Mouse (Mus musculus): ENCODE data around the gene Tcf7l1.
A peak's percentile ranks its signal among the peaks of the same experiment; 100 is the strongest.

Tcf7l1 gene

DNA sequence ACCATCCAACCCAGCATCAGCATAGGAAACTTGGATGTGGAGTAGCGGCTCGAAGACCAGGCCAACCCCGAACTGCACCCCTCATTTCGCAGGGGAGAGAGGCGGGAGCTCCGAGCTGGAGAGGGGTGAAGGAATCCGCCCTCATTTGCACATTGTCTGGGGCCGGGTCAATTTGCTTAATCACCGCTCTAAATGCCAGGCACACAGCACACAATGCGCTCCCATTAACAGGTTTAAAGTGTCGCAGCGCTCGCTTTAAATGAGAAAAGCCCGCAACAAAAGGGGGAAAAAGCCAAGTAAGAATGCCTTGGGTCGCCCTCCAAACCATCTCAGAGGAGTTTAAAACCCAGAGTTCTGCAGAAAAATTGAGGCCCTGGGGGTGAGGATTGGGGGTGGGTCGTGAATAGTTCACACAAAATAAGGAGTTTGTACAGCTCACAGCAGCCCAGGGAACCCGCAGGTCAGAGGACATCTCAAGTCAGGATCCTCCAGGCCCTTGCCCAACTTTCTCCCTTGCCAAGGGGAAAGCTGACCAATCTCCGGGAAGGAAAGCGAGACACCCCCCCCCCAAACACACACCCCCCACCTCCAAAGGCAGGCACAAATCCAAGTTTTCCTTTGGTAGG is 1.6 kb downstream of the Tcf7l1 start:
- no peak for DNase-seq (ENCODE audit: low spot score)

DNA sequence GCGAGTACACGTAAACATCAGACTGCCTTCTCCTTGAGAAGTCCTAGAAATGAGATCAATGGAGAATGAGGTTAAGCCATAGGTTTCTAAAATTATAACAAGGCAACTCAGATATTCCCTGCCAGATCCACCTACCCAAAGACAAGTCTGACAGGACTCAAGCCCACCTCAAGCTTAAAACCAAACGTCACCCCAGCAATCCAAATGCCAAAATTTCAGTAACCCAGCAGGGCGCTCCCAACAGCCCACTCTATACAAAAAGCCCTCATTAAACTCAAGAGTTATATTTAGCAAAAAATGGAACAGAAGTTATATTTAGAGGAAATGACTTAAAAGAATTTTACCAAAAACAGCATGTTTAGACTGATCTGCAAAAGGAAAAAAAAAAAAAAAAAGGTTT is 5.3 kb downstream of the Tcf7l1 start:
- DNase-seq (ENCODE audit: low spot score): no peak

DNA sequence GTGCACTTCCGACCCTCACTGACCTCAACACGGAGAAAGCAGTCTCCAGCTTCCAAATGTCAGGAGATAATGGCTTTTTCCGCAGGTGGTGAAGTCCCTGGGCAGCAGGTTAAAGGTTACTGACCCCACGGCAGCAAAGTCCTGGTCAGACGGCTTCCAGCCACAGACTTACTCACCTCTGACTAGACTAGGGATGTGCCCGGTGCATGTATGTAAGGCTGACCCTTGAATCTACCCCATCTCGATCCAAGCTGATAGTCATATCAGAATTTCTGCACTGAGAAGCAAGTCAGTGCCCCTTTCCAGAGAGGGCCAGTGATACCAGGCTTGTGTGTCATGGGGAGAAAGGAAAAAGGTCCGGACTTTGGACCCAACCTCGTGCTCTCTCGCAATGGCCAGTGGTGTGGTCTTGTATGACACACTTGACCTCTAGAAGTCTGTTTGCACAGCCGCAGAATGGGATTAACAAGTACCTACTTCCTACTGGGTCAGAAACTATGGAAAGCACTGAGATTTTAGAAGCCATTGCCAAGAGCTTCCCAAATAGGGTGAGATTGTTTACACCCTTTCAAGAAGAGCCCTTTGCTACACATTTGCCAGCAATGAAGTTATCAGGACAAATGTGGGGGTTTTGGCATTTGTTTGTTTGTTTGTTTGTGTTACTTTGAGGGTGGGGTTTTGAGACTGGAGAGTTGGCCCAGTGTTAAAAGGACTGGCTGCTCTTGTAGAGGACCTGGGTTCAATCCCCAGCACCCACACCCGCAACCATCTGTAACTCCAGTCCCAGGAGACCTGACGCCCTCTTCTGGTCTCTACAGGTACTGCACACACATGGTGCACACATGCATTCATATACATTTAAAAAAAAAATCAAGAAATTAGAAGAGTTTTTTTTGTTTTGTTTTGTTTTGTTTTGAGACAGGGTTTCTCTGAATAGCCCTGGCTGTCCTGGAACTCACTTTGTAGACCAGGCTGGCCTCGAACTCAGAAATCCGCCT is 10.0 kb downstream of the Tcf7l1 start:
- no peak for DNase-seq (ENCODE audit: low spot score)

DNA sequence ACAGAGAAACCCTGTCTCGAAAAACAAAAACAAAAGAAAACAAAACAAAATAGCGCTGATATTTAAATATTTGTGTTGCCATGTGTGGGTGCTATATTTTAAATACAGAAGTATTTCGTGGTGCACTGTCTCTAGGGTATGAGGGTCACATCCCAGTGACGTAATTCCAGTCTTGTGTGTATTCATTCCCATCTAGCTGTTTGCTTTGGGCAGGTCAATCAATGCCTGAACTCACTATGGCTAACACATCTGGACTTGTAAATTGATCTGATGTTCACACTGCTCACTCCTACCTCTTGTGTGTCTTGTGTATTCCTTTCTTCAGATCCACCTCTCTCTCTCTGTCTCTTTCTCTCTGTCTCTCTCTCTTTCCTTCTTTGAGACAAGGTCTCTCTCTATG is 11.8 kb downstream of the Tcf7l1 start:
- no peak for DNase-seq (ENCODE audit: low spot score)

DNA sequence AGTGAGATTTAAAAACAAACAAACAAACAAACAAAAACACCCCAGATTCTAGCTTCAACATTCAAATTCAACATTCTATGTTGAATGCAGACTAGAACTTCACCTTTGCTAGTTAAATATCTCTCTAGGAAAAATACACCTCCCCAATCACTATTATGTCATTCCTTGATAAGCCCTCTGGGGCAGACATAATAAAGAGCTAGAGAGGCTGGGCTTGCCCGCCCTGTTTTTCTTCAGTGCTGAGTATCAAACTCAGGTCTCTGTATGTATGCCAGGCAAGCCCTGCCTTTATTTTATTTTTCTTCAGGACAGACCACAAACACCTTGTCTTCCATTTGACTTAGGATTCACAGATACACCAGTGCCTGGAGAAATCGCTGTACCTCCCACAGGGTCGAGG is 14.8 kb downstream of the Tcf7l1 start:
- no peak for DNase-seq (ENCODE audit: low spot score)

DNA sequence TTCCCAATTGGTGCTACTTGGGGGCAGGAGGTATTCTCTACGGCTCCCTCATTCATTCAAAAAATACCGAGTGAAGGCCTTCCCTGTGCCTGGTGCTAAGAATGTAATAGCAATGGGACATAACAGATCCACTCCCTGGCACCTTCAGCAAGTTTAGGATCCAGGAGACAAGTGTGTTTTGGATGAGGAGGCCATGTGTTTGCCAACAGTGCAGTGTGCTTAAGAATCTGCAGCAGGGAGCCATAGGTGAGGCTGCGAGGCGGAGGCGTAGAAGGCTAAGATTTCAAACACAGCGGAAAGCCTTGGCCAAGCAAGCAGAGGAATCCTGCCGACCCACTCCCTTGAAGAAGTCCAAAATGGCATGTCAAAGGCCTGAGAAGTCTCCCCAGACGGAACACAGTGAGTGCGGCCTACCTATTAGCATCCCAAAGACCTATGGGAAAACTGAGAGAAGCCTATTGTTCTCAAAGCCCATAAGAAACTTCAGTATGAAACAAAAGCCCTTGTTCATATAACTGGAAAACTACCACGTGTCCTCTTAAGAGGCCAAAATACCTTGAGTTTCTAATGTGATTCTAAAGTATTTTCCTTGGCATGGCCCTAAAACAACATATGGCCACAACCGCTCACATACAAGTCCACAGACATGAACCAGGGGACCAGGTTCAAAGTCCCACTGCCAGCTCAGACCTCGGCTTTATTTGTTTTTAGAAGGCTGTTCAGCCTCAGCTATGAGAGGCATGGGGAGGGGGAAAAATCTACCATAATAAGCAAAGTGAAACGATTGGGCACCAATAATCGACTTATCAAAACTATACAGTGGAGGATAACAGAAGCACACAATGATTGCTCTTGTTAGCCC is 18.9 kb downstream of the Tcf7l1 start:
- DNase-seq (ENCODE audit: low spot score): no peak

DNA sequence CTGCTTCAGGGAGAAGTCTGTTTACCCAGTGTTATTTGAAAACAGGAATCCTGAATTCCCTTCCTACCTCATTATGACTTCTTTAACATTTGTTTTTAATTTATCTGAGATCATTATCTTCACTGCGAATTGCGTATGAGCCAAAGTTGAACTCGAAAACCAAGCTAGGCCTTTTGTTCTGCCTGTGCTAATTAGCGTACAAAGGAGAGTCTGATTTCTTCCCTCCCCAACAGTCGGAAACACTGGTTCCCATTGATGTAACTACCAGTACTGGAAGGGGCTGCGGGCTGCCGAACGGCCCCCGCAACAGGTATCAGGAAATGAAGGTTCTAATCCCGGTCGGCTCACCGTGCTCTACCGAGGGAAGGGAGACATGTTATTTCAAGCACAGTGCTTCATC is 19.7 kb downstream of the Tcf7l1 start:
- DNase-seq (ENCODE audit: low spot score): no peak

DNA sequence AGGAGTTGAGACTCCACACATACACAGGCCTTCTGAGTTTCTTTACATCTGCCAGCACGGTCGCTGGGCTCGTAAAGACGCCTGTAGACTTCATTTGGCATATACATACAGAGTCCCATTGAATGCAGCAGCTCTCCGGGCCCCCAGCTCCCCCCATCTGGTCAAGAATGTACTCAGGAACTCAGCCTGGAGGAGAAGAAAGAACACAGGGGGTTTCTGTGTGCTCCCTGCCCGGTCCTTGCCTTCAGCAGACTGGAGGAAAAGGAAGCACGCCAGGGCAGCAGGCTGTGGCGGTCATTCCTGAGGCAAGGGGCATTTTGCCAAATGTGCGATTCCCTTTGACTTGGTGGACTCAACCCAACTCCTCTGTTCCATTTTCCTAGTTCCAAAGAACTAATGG is 20.2 kb downstream of the Tcf7l1 start:
- peak; percentile 62 for DNase-seq (ENCODE audit: low spot score)

DNA sequence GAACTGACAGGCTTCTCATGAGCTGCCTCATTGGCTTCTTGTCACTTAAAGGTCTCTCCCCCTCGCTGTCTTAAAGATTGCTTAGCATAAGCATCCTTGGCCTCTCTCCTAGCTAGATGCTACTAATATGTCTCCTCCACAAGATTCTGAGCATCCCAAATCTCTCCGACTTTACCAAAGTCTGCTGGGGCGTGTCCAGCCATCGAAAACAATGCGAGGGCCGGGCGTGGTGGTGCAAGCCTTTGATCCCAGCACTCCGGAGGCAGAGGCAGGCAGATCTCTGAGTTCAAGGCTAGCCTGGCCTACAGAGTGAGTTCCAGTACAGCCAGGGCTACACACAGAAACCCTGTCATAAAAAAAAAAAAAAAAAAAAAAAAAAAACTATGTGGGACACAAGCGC is 21.0 kb downstream of the Tcf7l1 start:
- no peak for DNase-seq (ENCODE audit: low spot score)

DNA sequence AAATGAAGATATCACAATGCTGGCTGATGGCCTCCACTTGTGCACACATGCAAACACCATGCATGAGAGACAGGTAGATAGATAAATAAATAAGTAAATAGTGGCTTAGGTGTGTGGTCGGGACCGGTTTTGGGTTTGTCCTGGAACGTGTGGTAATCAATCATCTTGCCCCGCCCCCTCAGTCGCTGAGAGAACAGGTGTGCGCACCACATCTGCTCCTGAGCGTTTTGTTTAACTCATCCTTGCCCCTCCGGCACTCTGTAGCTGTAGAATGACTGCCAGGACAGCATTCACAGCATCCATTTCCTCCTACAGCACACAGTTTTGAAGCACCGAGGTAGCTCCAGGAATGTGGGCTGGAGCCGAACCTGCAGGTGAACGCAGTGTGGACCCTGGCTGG is 25.4 kb downstream of the Tcf7l1 start:
- no peak for DNase-seq (ENCODE audit: low spot score)

DNA sequence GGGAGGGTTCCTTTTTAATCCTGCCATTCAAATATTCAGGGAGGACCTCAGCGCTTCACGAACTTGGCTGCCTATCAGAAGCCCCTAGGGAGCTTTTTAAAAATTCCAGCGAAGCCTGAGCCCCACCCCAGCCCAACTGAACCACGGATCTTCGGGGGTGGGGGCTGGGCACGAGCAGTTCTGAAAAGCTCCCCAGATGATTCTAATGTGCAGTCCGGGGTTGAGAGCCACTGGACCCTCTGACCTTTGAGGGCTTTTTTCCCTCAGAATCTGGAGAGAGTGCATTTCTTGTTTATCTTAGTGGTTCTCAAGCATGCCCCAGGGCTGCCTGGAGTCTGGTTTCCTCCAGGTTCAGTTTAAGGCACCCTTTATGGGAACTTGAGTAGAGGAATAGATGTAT is 27.4 kb downstream of the Tcf7l1 start:
- peak; percentile 59 for DNase-seq (ENCODE audit: low spot score)

DNA sequence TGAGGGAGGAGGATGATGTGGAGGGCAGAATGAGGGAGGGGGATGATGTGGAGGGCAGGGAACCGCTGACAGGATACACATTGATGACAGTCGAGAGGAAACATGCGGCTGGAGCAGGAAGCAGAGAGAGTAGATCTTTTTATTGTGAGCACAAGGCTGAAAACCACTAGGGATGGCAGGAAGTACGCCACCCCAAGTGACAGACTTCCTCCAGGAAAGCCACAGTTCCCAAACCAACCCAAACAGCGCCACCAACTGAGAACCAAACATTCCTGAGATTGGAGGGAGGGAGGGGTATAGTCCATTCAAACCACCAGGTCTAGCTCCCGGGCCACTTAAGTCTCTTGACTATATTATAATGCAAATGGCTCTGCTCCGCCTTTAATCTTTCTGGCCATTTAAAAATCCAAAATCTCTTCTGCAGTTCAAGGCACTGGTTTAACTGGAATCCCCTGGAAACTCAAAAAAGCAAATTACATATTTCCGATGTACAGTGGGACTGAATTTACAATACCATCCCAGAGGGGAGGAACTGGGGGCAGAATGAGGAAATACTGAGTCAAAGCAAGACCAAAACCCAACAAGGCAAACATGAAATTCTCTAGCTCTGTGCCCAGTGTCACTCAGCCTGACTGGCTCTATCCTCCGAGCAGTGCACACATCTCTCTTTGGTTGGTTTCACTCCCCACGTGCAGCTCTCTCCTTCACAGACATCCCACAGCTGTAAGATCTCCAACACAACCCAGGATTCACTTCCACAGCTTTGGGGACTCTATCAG is 30.6 kb downstream of the Tcf7l1 start:
- DNase-seq (ENCODE audit: low spot score): no peak

DNA sequence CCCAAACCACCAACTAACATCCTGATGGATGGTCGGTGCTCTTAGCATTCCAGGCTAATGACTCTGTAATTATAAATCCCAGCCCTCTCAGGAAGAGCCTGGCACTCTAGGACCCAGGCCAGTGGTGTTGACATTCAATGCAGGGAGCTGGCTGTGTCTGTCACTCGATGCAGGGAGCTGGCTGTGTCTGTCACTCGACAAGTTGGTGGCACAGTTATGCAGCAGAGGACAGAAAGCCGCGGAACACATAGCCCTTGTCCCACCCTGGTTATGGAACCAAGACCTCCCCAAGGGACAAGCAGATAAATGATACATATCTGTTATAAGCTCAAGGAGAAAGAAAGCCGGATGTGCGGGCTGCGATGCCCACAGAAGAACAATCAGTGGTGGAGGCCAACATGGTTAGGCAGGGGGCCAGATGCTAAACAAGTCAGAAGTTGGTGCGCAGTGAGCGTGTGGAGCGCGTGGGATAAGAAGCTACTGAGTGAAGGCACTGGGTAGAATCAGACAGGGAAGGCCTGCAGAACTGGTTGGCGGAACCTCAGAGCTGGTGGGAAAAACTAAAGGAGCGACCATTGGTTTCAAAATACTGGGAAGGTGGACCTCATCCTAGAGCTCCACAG is 33.7 kb downstream of the Tcf7l1 start:
- DNase-seq (ENCODE audit: low spot score): no peak

DNA sequence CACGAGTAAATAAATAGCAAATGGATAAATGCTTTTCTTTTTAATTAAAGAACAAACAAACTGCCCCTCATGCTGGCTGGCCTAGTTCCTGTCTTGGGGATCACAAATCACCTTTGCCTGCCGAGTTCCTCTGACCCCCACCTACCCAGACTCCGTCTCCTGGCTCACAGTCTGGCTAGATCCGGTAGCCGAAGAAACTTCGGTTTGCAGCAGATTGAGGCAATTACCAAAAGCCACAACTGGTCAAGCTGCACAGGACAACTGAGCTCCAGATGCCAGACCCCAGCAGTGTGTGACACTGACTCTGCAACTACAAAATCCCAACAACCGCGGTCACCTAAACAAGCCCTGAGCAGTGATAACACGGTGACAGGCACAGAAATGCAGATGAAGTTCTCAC is 34.8 kb downstream of the Tcf7l1 start:
- no peak for DNase-seq (ENCODE audit: low spot score)

DNA sequence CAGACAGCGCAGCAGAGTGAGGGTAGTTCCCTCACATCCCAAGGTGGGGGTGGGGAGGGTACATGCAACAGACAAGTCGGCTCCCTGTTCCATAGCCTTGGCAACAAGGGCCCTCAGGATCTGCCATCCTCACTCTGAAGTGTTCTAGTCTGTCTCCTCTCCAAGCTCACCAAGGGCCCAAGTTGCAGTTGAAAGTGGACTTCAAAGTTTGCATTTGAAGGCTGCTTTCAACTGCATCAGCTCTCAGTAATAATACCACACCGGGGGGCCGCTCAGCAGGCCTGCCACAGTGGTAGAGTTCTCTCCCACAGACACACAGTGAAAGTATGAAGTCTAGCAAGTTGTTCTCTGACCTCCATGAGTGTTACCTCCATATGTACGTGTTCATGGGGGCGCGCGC is 35.3 kb downstream of the Tcf7l1 start:
- DNase-seq (ENCODE audit: low spot score): no peak

DNA sequence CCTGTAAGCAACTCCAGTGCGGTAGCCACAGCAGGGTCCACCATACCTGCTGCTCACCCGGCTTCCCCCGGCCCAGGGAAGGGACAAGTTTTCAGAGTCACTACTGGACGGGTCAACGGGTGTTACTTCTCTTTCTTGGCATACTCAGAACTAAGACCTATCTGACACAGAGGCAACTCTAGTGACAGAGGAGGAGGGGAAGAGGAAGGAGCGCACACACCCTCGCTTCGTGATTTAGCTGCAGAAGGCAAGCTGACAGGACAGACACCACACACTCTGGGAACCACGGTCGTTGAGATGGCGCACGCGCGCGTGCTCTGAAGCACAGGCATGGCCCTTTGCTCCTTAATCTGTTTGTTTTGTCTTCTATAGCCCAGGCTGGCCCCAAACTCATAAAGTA is 36.2 kb downstream of the Tcf7l1 start:
- no peak for DNase-seq (ENCODE audit: low spot score)

DNA sequence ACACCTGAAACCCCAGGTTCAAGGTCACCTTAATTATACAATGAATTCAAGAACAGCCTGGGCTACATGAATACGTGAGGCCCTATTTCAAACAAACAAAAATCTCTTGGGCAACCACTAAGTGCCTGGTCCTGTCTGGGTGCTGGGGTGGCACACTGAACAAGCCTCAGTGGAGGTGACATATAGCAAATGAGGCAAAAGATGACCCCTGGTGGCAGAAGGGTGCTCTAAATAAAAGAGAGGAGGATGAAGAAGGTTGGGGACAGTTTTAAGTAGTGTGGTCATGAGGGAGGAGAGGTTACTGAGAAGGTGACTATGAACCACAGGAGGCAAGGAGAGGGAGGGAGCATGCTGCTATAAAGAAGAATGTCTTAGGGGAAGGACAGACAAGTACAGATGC is 37.8 kb downstream of the Tcf7l1 start:
- DNase-seq (ENCODE audit: low spot score): no peak

DNA sequence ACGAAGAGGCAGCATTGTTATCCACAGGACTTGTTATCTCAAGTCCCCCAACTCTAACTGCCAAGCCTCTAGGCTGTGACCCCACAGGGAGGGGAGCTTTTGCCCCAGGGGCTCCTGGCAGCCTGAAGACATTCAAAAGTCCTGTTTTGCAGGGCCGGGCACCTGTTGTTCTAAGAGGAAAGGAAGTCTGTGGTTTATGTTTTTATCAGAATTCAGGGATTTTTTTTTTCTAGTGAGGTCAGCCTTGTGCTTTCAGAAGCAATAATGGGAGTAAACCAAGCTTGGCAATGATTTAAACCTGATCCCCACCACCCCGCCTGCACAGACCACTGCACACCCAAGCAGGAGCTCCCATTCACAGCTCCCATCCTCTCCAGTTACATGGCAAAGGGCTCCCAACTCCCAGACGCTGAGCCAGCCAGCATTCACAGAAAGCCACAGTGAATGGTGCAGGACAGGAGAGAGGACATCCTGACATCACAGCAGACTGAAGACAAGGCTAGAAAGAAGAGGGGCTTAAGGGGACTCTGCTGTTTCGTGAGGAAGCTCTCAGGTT is 40.1 kb downstream of the Tcf7l1 start:
- DNase-seq (ENCODE audit: low spot score): no peak

DNA sequence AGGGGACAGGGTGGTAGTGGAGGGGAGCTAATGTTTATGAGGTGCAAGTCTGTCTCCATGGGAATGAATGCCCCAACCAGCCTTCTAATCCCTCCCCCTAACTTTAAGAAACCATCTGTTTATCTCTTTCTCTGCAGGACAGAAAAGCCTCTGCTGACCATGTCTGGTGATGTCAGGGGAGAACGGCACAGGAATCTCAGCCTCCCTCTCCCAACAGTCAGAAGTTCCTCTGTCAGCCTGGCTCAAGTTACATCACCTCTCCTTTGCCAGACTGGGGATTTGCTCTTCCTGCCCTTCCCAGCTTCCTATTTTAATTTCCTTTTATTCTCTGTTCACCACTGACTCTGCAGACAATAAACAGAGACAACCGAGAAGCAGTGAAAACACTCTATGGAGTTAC is 40.6 kb downstream of the Tcf7l1 start:
- no peak for DNase-seq (ENCODE audit: low spot score)

DNA sequence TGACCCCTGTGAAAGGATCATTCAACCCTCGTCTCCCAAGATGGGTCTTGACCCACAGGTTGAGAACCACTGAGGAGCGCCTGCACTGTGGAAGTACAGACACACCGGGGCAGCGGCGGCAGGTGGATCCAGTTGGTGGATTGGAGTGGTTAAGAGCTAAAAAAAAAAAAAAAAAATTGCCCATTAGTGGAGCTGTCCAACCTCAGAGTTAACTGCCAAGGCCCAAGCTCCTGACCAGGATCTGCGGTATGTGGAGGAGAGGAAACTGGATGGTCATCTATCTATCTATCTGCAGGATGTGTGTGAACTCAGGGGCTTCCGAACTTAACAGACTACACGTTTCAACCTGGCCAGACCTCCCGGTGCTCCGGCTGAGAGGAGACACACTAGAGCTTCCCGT is 41.2 kb downstream of the Tcf7l1 start:
- DNase-seq (ENCODE audit: low spot score): no peak

DNA sequence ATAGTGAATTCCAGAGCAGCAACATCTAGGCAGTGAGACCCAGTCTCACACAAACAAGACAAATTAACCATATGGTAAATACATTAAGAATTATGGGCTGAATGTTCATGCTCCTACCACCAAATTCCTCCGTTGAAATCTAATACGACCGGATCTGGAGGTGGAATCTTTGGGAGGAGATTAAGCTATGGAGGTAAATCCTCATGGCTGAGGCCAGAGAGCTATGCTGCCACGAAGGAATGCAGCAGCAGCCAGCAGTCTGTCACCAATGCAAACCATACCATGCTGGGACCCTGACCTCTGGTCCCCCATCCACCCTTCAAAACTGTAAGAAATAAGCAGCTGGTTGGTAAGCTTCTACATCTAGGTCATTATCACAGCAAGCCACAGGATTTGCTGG is 41.9 kb downstream of the Tcf7l1 start:
- DNase-seq (ENCODE audit: low spot score): no peak
